Mouse (Mus musculus) small intestine, adult 2 months (tissue): Measurements from ENCODE around the gene Tomm7. TPM values are rescaled to one million over a fixed set of nuclear protein-coding genes. Genes with fewer than 3 reads are reported as not detected.

Source experiments
- H3K27ac ChIP-seq: fragments of 200-500 bp; 2 replicates; pipeline ENCODE4 v1.5.1; 2012; ENCODE audit warnings: low read depth, low read length, control low read depth, inconsistent platforms; ENCODE audit not compliant: insufficient read depth
- H3K27me3 ChIP-seq: fragments of 200-500 bp; 2 replicates; pipeline ENCODE4 v1.6.1; 2012; ENCODE audit warnings: mild to moderate bottlenecking, moderate library complexity, low read length, inconsistent platforms; ENCODE audit not compliant: control insufficient read depth, insufficient read depth
- H3K36me3 ChIP-seq: fragments of 200-500 bp; 2 replicates; pipeline ENCODE4 v1.6.1; 2012; ENCODE audit warnings: mild to moderate bottlenecking, low read length, control low read depth, inconsistent platforms; ENCODE audit not compliant: control insufficient read depth, insufficient read depth
- H3K4me1 ChIP-seq: fragments of 200-500 bp; 2 replicates; pipeline ENCODE4 v1.6.1; 2012; ENCODE audit warnings: low read length, inconsistent platforms, mixed read lengths; ENCODE audit not compliant: control insufficient read depth, insufficient read depth, insufficient read length
- H3K4me3 ChIP-seq: fragments of 200-500 bp; 2 replicates; pipeline ENCODE4 v1.5.1; 2012; ENCODE audit warnings: low read depth, mild to moderate bottlenecking, control low read depth, inconsistent platforms, low read length, moderate library complexity
- CTCF ChIP-seq: fragments of 200-500 bp; IDR thresholded peaks from 2 replicates; pipeline ENCODE4 v1.5.1; 2012; ENCODE audit warnings: low read depth, mild to moderate bottlenecking, control low read depth, inconsistent platforms, low read length, moderate library complexity, mixed read lengths; ENCODE audit not compliant: insufficient replicate concordance, insufficient read length; ENCODE audit errors: extremely low read depth
- POLR2A ChIP-seq: fragments of 200-500 bp; IDR thresholded peaks from 2 replicates; pipeline ENCODE4 v1.6.1; 2012; ENCODE audit warnings: low read depth, mild to moderate bottlenecking, control low read depth, inconsistent platforms, low read length, moderate library complexity
- whole genome bisulfite sequencing: fragments of 180-500 bp; shearing (Covaris S2); methylation state at CpG from one replicate; pipeline ENCODE4 v1.1.7; 2018; 5-methylcytosine and 5-hydroxymethylcytosine counted together
- polyA plus RNA-seq: library from polyadenylated mRNA; depleted of rRNA; stranded (reverse); fragments of >200 nt; gene quantifications from 2 replicates; pipeline ENCODE4 v1.2.3, GENCODE M21; 2012

The Tomm7 gene
- polyA plus RNA-seq, 1 experiment, result 10.7 TPM

GRCm38 (mm10) chr5:23865941-23866340 lies 22.0 kb upstream of the Tomm7 start:
- H3K4me1 ChIP-seq, result no peaks in the 10 kb centered on the region
- no peaks in the 10 kb centered on the region for H3K27me3 ChIP-seq
- no peak for TF ChIP-seq POLR2A
- TF ChIP-seq CTCF, result no peak
- no peak overlapping the region for H3K27ac ChIP-seq
- no peaks in the 10 kb centered on the region for H3K36me3 ChIP-seq
- WGBS, result 90% methylated on average over 5 of the region's 5 CpGs
- H3K4me3 ChIP-seq, result no peak overlapping the region

- Histone ChIP-seq H3K27ac (no peak overlapping the region), H3K4me1 (no peaks in the 10 kb centered on the region), H3K27me3 (no peaks in the 10 kb centered on the region), H3K4me3 (no peak overlapping the region), H3K36me3 (peaks cover 1% of the 10 kb centered on the region; the same call in 1 of the 2 replicates)
- TF ChIP-seq POLR2A (no peak), CTCF (no peak)
- WGBS, result 57% methylated on average over 13 of the region's 13 CpGs
These were observed 20.3 kb upstream of the Tomm7 start for GRCm38 (mm10) chr5:23864054-23864965.

- TF ChIP-seq CTCF, result no peak
- TF ChIP-seq POLR2A, result no peak
- Histone ChIP-seq H3K4me1 (no peaks in the 10 kb centered on the region), H3K27me3 (no peaks in the 10 kb centered on the region), H3K4me3 (no peak overlapping the region), H3K27ac (no peak overlapping the region), H3K36me3 (peaks cover 1% of the 10 kb centered on the region; the same call in 1 of the 2 replicates)
- 32% methylated on average over 7 of the region's 7 CpGs for WGBS
These were observed 19.4 kb upstream of the Tomm7 start for GRCm38 (mm10) chr5:23863166-23864053.

- H3K4me1 ChIP-seq, result no peaks in the 10 kb centered on the region
- H3K27me3 ChIP-seq, result no peaks in the 10 kb centered on the region
- TF ChIP-seq POLR2A (no peak), CTCF (no peak)
- peaks cover 3% of the 10 kb centered on the region; the same call in 1 of the 2 replicates for H3K36me3 ChIP-seq
- WGBS, result 34% methylated on average over 5 of the region's 5 CpGs
- no peak overlapping the region for H3K4me3 ChIP-seq
- H3K27ac ChIP-seq, result no peak overlapping the region
These were observed 18.3 kb upstream of the Tomm7 start for GRCm38 (mm10) chr5:23862291-23862690.

- Histone ChIP-seq H3K27me3 (no peaks in the 10 kb centered on the region), H3K36me3 (peaks cover 5% of the 10 kb centered on the region), H3K4me3 (no peak overlapping the region), H3K4me1 (no peaks in the 10 kb centered on the region), H3K27ac (no peak overlapping the region)
- TF ChIP-seq POLR2A (no peak), CTCF (no peak)
- 91% methylated on average over 9 of the region's 9 CpGs for WGBS
These were observed 17.8 kb upstream of the Tomm7 start for GRCm38 (mm10) chr5:23861721-23862120.

- Histone ChIP-seq H3K36me3 (peaks cover 11% of the 10 kb centered on the region), H3K27me3 (no peaks in the 10 kb centered on the region), H3K4me3 (no peak overlapping the region), H3K4me1 (no peaks in the 10 kb centered on the region), H3K27ac (no peak overlapping the region)
- WGBS, result 88% methylated on average over 5 of the region's 5 CpGs
- TF ChIP-seq CTCF (no peak), POLR2A (no peak)
These were observed 15.9 kb upstream of the Tomm7 start for GRCm38 (mm10) chr5:23859896-23860295.
